Mouse (Mus musculus) limb, embryonic 12.5 days (tissue): Measurements from ENCODE around the gene Insl6. TPM values are rescaled to one million over a fixed set of nuclear protein-coding genes. Genes with fewer than 3 reads are reported as not detected.

Experiments used
- ATAC-seq: fragments of 200-750 bp; cut with Nextera tagmentation; 2 replicates; pipeline ENCODE4 v1.8.0; 2017; ENCODE audit warnings: low read depth, moderate TSS enrichment; ENCODE audit not compliant: insufficient number of reproducible peaks, insufficient read depth, low FRiP score, low TSS enrichment
- H3K27ac ChIP-seq: fragments of 300-500 bp; sonication (generic); 2 replicates; pipeline ENCODE4 v1.5.1; 2016; ENCODE audit warnings: mild to moderate bottlenecking, moderate library complexity
- H3K27me3 ChIP-seq: fragments of 300-500 bp; sonication (generic); 2 replicates; pipeline ENCODE4 v1.6.1; 2016; ENCODE audit warnings: mild to moderate bottlenecking, moderate library complexity
- H3K36me3 ChIP-seq: fragments of 300-500 bp; sonication (generic); 2 replicates; pipeline ENCODE4 v1.6.1; 2016; ENCODE audit warnings: mild to moderate bottlenecking, moderate library complexity
- H3K4me1 ChIP-seq: fragments of 300-500 bp; sonication (generic); replicated peaks from 2 replicates; pipeline ENCODE4 v1.6.1; 2016
- H3K4me2 ChIP-seq: fragments of 300-500 bp; sonication (generic); 2 replicates; pipeline ENCODE4 v1.6.1; 2016; ENCODE audit warnings: mild to moderate bottlenecking, moderate library complexity
- H3K4me3 ChIP-seq: fragments of 300-500 bp; sonication (generic); replicated peaks from 2 replicates; pipeline ENCODE4 v1.5.1; 2016; ENCODE audit warnings: mild to moderate bottlenecking
- H3K9ac ChIP-seq: fragments of 300-500 bp; sonication (generic); replicated peaks from 2 replicates; pipeline ENCODE4 v1.6.1; 2016; ENCODE audit warnings: mild to moderate bottlenecking, moderate library complexity
- H3K9me3 ChIP-seq: fragments of 300-500 bp; sonication (generic); 2 replicates; pipeline ENCODE4 v1.6.1; 2016; ENCODE audit warnings: mild to moderate bottlenecking, moderate library complexity
- WGBS: fragments of 180-500 bp; shearing (Covaris S2); methylation state at CpG from one replicate; pipeline ENCODE4 v1.1.7; 2016; 5-methylcytosine and 5-hydroxymethylcytosine counted together
- polyA plus RNA-seq: library from polyadenylated mRNA; unstranded; fragments of >200 nt; fragmentation: Nextera tagmentation; extraction: Ambion mirVana; gene quantifications from 2 replicates; pipeline ENCODE4 v1.2.1, GENCODE M21; 2016

Gene Insl6
- polyA plus RNA-seq, 1 experiment from 2014 or later: 7.8 TPM

GRCm38 (mm10) chr19:29366969-29367622 is 41.9 kb upstream of the Insl6 start, which contains the start of the genes Plgrkt and Cd274:
TSS of gene Plgrkt (minus strand) at chr19:29367390.
TSS of gene Cd274 (plus strand) at chr19:29367455.
- H3K4me3 ChIP-seq: peak within 1 kb of the TSS; percentile 52
- peak within 1 kb of the TSS; percentile 87 for H3K4me2 ChIP-seq
- H3K27me3 ChIP-seq: peaks cover 11% of the 10 kb centered on the region; the same call in 1 of the 2 replicates
- H3K36me3 ChIP-seq: no peaks in the 10 kb centered on the region
- ATAC-seq: no peak
- H3K9ac ChIP-seq: peak within 1 kb of the TSS; percentile 52
- H3K27ac ChIP-seq: no peak within 1 kb of the TSS
- WGBS: 3% methylated on average over 26 of the region's 26 CpGs
- H3K9me3 ChIP-seq: no peaks in the 10 kb centered on the region
- H3K4me1 ChIP-seq: peaks cover 8% of the 10 kb centered on the region; the same call in 1 of the 2 replicates

- peaks cover 11% of the 10 kb centered on the region; the same call in 1 of the 2 replicates for H3K27me3 ChIP-seq
- ATAC-seq: no peak
- WGBS: 60% methylated on average over 20 of the region's 20 CpGs
- H3K27ac ChIP-seq: no peak overlapping the region
- H3K9me3 ChIP-seq: no peaks in the 10 kb centered on the region
- peak overlapping the region; percentile 52 for H3K4me3 ChIP-seq
- H3K36me3 ChIP-seq: no peaks in the 10 kb centered on the region
- H3K4me2 ChIP-seq: peak overlapping the region; percentile 87
- H3K4me1 ChIP-seq: peaks cover 9% of the 10 kb centered on the region; the same call in 1 of the 2 replicates
- no peak overlapping the region; the same call in 1 of the 2 replicates for H3K9ac ChIP-seq
These were observed 41.2 kb upstream of the Insl6 start for GRCm38 (mm10) chr19:29366226-29366968.

GRCm38 (mm10) chr19:29365105-29365504 is 39.9 kb upstream of the Insl6 start:
- Histone ChIP-seq H3K9ac (no peak overlapping the region), H3K27me3 (peaks cover 11% of the 10 kb centered on the region; the same call in 1 of the 2 replicates), H3K4me1 (peaks cover 15% of the 10 kb centered on the region; the same call in 1 of the 2 replicates), H3K4me3 (no peak overlapping the region), H3K9me3 (no peaks in the 10 kb centered on the region), H3K4me2 (no peak overlapping the region), H3K36me3 (no peaks in the 10 kb centered on the region), H3K27ac (no peak overlapping the region)
- no peak for ATAC-seq
- WGBS: 25% methylated on average over 3 of the region's 3 CpGs

- Histone ChIP-seq H3K27me3 (peaks cover 11% of the 10 kb centered on the region; the same call in 1 of the 2 replicates), H3K27ac (no peak overlapping the region), H3K4me3 (no peak overlapping the region), H3K36me3 (no peaks in the 10 kb centered on the region), H3K9me3 (no peaks in the 10 kb centered on the region), H3K9ac (no peak overlapping the region), H3K4me2 (no peak overlapping the region), H3K4me1 (peaks cover 15% of the 10 kb centered on the region; the same call in 1 of the 2 replicates)
- no peak for ATAC-seq
- 76% methylated on average over 5 of the region's 5 CpGs for WGBS
These were observed 38.9 kb upstream of the Insl6 start for GRCm38 (mm10) chr19:29364076-29364475.

DNA sequence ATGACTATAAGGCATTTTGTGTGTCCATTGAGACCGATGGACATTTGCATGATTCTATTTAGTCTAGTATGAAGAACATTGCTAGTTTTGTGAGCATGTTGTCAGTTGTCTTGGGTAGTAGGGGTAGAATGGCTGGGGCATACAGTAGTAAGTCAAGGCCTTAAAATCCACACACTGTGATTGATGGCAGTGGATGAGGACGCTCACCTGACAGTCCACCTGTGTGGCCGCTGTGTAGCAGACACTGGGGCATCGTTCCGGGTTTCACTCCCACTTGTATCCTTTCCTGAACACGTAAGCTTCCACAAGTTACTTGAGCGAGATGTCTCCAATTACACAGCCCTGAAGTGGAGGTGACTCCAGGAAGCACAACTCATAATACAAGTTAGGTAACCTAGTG is 38.4 kb upstream of the Insl6 start:
- no peak overlapping the region for H3K4me2 ChIP-seq
- no peak for ATAC-seq

DNA sequence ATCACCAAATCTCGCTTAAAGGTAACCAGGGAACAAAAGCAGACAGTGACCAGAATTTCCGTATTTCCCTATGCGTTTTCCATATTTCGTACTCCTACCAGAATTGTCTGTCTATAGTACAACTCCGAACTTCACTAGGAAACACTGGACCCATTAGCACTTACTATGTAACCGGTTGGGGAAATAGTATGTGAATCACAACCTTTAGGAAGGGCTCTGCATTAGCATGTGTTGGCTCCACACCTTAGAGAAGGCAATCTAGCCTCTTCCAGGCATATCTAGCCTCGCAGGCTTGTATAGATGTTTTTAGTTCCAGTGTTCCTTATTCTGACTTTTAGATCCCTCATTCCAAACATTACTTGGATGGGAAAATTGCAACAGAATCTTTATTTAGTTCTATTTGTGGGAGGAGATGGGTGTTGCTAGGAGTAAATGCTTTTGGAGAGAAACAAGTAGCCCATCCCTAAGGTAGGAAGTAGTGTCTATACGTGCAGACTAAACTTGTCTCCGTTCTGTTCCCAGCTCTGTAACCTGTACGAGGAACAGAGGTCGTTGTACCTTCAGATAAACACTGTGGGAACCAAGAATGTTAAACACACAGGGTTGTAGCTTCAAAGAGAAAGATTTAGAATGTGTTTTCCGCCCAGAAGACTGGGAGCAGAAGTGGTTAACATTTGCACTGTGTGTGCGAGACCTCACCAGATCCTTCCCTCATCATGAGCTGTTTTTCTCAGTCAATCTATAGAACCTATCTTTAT is 37.2 kb upstream of the Insl6 start:
- ATAC-seq: no peak
- Histone ChIP-seq H3K27me3 (peaks cover 8% of the 10 kb centered on the region; the same call in 1 of the 2 replicates), H3K4me1 (peaks cover 12% of the 10 kb centered on the region; the same call in 1 of the 2 replicates), H3K36me3 (no peaks in the 10 kb centered on the region), H3K27ac (no peak overlapping the region), H3K4me2 (peak overlapping the region; percentile 68), H3K4me3 (peak overlapping the region; percentile 54), H3K9ac (0 out of 2 replicates have a peak overlapping the region, but pooled peaks have one; percentile 9), H3K9me3 (no peaks in the 10 kb centered on the region)
- WGBS: 41% methylated on average over 13 of the region's 13 CpGs

More for the DNA sequence above, 38.4 kb upstream of the Insl6 start:
- Histone ChIP-seq H3K9ac (no peak overlapping the region), H3K36me3 (no peaks in the 10 kb centered on the region), H3K27me3 (peaks cover 11% of the 10 kb centered on the region; the same call in 1 of the 2 replicates), H3K27ac (no peak overlapping the region), H3K4me1 (peaks cover 15% of the 10 kb centered on the region; the same call in 1 of the 2 replicates), H3K4me3 (no peak overlapping the region), H3K9me3 (no peaks in the 10 kb centered on the region)
- WGBS: 88% methylated on average over 7 of the region's 7 CpGs

DNA sequence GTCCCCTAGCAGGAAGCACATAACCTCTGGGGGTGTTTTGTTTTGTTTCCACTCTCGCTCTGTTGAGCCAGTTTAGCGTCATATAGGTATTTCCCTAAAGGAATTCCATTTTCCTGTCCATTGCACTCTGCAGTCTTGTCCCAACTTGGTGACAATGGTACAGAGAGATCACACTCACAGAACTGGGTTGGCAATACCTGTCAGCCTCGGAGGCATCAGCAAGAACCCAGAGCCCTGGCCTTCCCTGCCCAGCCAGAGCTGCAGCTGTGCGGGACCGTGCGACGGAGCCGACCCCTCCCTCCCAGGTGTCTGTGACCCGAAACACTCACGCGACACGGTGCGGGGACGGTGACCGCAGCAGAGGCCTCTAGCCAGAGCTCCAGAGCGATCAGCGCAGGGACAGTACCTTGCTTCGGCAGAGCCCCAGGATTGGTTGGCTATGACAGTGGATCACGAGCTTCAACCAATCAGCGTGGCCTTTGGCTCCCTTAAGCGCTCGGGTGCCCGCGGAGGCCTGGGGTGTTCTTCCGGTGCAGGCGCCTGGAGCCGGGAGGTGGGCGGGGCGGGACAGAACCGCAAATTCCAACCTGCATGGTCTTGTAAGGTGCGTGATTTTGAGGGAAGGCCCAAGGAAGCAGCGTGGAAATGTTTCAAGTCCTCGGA is 36.4 kb upstream of the Insl6 start:
- Histone ChIP-seq H3K4me3 (peak overlapping the region; percentile 54), H3K27ac (no peak overlapping the region), H3K9me3 (no peaks in the 10 kb centered on the region), H3K4me2 (peak overlapping the region; percentile 68), H3K4me1 (peaks cover 7% of the 10 kb centered on the region; the same call in 1 of the 2 replicates), H3K36me3 (no peaks in the 10 kb centered on the region), H3K27me3 (peaks cover 7% of the 10 kb centered on the region; the same call in 1 of the 2 replicates), H3K9ac (peak overlapping the region; percentile 53)
- ATAC-seq: peak; percentile 96
- 3% methylated on average over 33 of the region's 33 CpGs for WGBS

GRCm38 (mm10) chr19:29360251-29360650 is 35.1 kb upstream of the Insl6 start:
- Histone ChIP-seq H3K27me3 (peaks cover 6% of the 10 kb centered on the region; the same call in 1 of the 2 replicates), H3K9ac (no peak overlapping the region), H3K4me2 (no peak overlapping the region), H3K36me3 (no peaks in the 10 kb centered on the region), H3K4me3 (no peak overlapping the region), H3K27ac (no peak overlapping the region), H3K4me1 (peaks cover 7% of the 10 kb centered on the region; the same call in 1 of the 2 replicates), H3K9me3 (no peaks in the 10 kb centered on the region)
- ATAC-seq: no peak
- 78% methylated on average over 5 of the region's 5 CpGs for WGBS

- H3K4me3 ChIP-seq: no peak overlapping the region
- no peaks in the 10 kb centered on the region for H3K27me3 ChIP-seq
- H3K4me1 ChIP-seq: peaks cover 5% of the 10 kb centered on the region; the same call in 1 of the 2 replicates
- no peak overlapping the region for H3K27ac ChIP-seq
- no peaks in the 10 kb centered on the region for H3K36me3 ChIP-seq
- no peaks in the 10 kb centered on the region for H3K9me3 ChIP-seq
- 81% methylated on average over 11 of the region's 11 CpGs for WGBS
- no peak overlapping the region for H3K9ac ChIP-seq
- no peak overlapping the region for H3K4me2 ChIP-seq
- no peak for ATAC-seq
These were observed 31.1 kb upstream of the Insl6 start for GRCm38 (mm10) chr19:29356281-29356680.
